Mouse (Mus musculus): ENCODE measurements around the gene Raph1. TPM values are rescaled to one million over a fixed set of nuclear protein-coding genes. Genes with fewer than 3 reads are reported as not detected.
A peak's percentile ranks its signal among the peaks of the same experiment; 100 is the strongest.

Gene Raph1
- polyA plus RNA-seq, 1 experiment = 22.2 TPM

GRCm38 (mm10) chr1:60588887-60589629 is 22.2 kb upstream of the Raph1 start:
- H3K27ac ChIP-seq (ENCODE audit: insufficient read depth, low read depth, low read length) = no peak overlapping the region
- H3K4me3 ChIP-seq (ENCODE audit: low read depth, low read length) = no peak overlapping the region
- H3K27me3 ChIP-seq (ENCODE audit: control insufficient read depth, insufficient read depth, low read length) = no peaks in the 10 kb centered on the region
- no peaks in the 10 kb centered on the region for H3K36me3 ChIP-seq (ENCODE audit: control insufficient read depth, insufficient read depth, low read length)
- no peaks in the 10 kb centered on the region for H3K4me1 ChIP-seq (ENCODE audit: control insufficient read depth, insufficient read depth, insufficient read length, low read length)
- WGBS = 71% methylated on average over 4 of the region's 4 CpGs
- TF ChIP-seq POLR2A (IDR thresholded peaks at IDR 0.05; ENCODE audit: low read depth, low read length) = no peak
- TF ChIP-seq CTCF (IDR thresholded peaks at IDR 0.05; ENCODE audit: extremely low read depth, insufficient read length, insufficient replicate concordance, low read depth, low read length) = no peak

- 98% methylated on average over 8 of the region's 8 CpGs for WGBS
- no peak overlapping the region for H3K4me3 ChIP-seq (ENCODE audit: low read depth, low read length)
- no peaks in the 10 kb centered on the region for H3K36me3 ChIP-seq (ENCODE audit: control insufficient read depth, insufficient read depth, low read length)
- H3K4me1 ChIP-seq (ENCODE audit: control insufficient read depth, insufficient read depth, insufficient read length, low read length) = peaks cover 5% of the 10 kb centered on the region; the same call in 1 of the 2 replicates
- no peaks in the 10 kb centered on the region for H3K27me3 ChIP-seq (ENCODE audit: control insufficient read depth, insufficient read depth, low read length)
- TF ChIP-seq POLR2A (IDR thresholded peaks at IDR 0.05; ENCODE audit: low read depth, low read length) = no peak
- TF ChIP-seq CTCF (IDR thresholded peaks at IDR 0.05; ENCODE audit: extremely low read depth, insufficient read length, insufficient replicate concordance, low read depth, low read length) = no peak
- H3K27ac ChIP-seq (ENCODE audit: insufficient read depth, low read depth, low read length) = no peak overlapping the region
These were observed 14.1 kb upstream of the Raph1 start for GRCm38 (mm10) chr1:60580990-60581389.

GRCm38 (mm10) chr1:60579886-60580285 is 13.0 kb upstream of the Raph1 start:
- H3K27me3 ChIP-seq (ENCODE audit: control insufficient read depth, insufficient read depth, low read length) = no peaks in the 10 kb centered on the region
- H3K4me3 ChIP-seq (ENCODE audit: low read depth, low read length) = no peak overlapping the region; the same call in 1 of the 2 replicates
- peak overlapping the region; percentile 98 for H3K27ac ChIP-seq (ENCODE audit: insufficient read depth, low read depth, low read length)
- H3K36me3 ChIP-seq (ENCODE audit: control insufficient read depth, insufficient read depth, low read length) = no peaks in the 10 kb centered on the region
- TF ChIP-seq CTCF (IDR thresholded peaks at IDR 0.05; ENCODE audit: extremely low read depth, insufficient read length, insufficient replicate concordance, low read depth, low read length) (no peak), POLR2A (IDR thresholded peaks at IDR 0.05; ENCODE audit: low read depth, low read length) (no peak)
- WGBS = 20% methylated on average over 1 of the region's 1 CpGs
- H3K4me1 ChIP-seq (ENCODE audit: control insufficient read depth, insufficient read depth, insufficient read length, low read length) = peaks cover 5% of the 10 kb centered on the region; the same call in 1 of the 2 replicates

GRCm38 (mm10) chr1:60572699-60573098 is 5.8 kb upstream of the Raph1 start:
- H3K4me1 ChIP-seq (ENCODE audit: control insufficient read depth, insufficient read depth, insufficient read length, low read length) = peaks cover 5% of the 10 kb centered on the region; the same call in 1 of the 2 replicates
- H3K27me3 ChIP-seq (ENCODE audit: control insufficient read depth, insufficient read depth, low read length) = no peaks in the 10 kb centered on the region
- no peaks in the 10 kb centered on the region for H3K36me3 ChIP-seq (ENCODE audit: control insufficient read depth, insufficient read depth, low read length)
- no peak for TF ChIP-seq CTCF (IDR thresholded peaks at IDR 0.05; ENCODE audit: extremely low read depth, insufficient read length, insufficient replicate concordance, low read depth, low read length)
- 68% methylated on average over 3 of the region's 3 CpGs for WGBS
- no peak overlapping the region for H3K27ac ChIP-seq (ENCODE audit: insufficient read depth, low read depth, low read length)
- no peak overlapping the region for H3K4me3 ChIP-seq (ENCODE audit: low read depth, low read length)

GRCm38 (mm10) chr1:60569741-60570140 is 2.8 kb upstream of the Raph1 start:
- H3K27ac ChIP-seq (ENCODE audit: insufficient read depth, low read depth, low read length) = no peak overlapping the region
- no peaks in the 10 kb centered on the region for H3K36me3 ChIP-seq (ENCODE audit: control insufficient read depth, insufficient read depth, low read length)
- H3K4me1 ChIP-seq (ENCODE audit: control insufficient read depth, insufficient read depth, insufficient read length, low read length) = peaks cover 5% of the 10 kb centered on the region; the same call in 1 of the 2 replicates
- no peak for TF ChIP-seq CTCF (IDR thresholded peaks at IDR 0.05; ENCODE audit: extremely low read depth, insufficient read length, insufficient replicate concordance, low read depth, low read length)
- TF ChIP-seq POLR2A (IDR thresholded peaks at IDR 0.05; ENCODE audit: low read depth, low read length) = no peak
- 92% methylated on average over 7 of the region's 7 CpGs for WGBS
- no peak overlapping the region for H3K4me3 ChIP-seq (ENCODE audit: low read depth, low read length)
- H3K27me3 ChIP-seq (ENCODE audit: control insufficient read depth, insufficient read depth, low read length) = no peaks in the 10 kb centered on the region

GRCm38 (mm10) chr1:60569210-60569609 is 2.3 kb upstream of the Raph1 start:
- H3K4me1 ChIP-seq (ENCODE audit: control insufficient read depth, insufficient read depth, insufficient read length, low read length) = peaks cover 5% of the 10 kb centered on the region; the same call in 1 of the 2 replicates
- TF ChIP-seq POLR2A (IDR thresholded peaks at IDR 0.05; ENCODE audit: low read depth, low read length) (no peak), CTCF (IDR thresholded peaks at IDR 0.05; ENCODE audit: extremely low read depth, insufficient read length, insufficient replicate concordance, low read depth, low read length) (no peak)
- no peaks in the 10 kb centered on the region for H3K36me3 ChIP-seq (ENCODE audit: control insufficient read depth, insufficient read depth, low read length)
- peak overlapping the region; percentile 13; the same call in 1 of the 2 replicates for H3K4me3 ChIP-seq (ENCODE audit: low read depth, low read length)
- WGBS = 60% methylated on average over 5 of the region's 5 CpGs
- H3K27ac ChIP-seq (ENCODE audit: insufficient read depth, low read depth, low read length) = no peak overlapping the region
- no peaks in the 10 kb centered on the region for H3K27me3 ChIP-seq (ENCODE audit: control insufficient read depth, insufficient read depth, low read length)

- Histone ChIP-seq H3K4me1 (ENCODE audit: control insufficient read depth, insufficient read depth, insufficient read length, low read length) (0 out of 2 replicates have a peak, but pooled peaks cover 2% of the 10 kb centered on the region), H3K27ac (ENCODE audit: insufficient read depth, low read depth, low read length) (peak overlapping the region; percentile 82), H3K4me3 (ENCODE audit: low read depth, low read length) (peak overlapping the region; percentile 92), H3K27me3 (ENCODE audit: control insufficient read depth, insufficient read depth, low read length) (no peaks in the 10 kb centered on the region), H3K36me3 (ENCODE audit: control insufficient read depth, insufficient read depth, low read length) (no peaks in the 10 kb centered on the region)
- WGBS = 11% methylated on average over 5 of the region's 5 CpGs
- TF ChIP-seq POLR2A (IDR thresholded peaks at IDR 0.05; ENCODE audit: low read depth, low read length) (no peak), CTCF (IDR thresholded peaks at IDR 0.05; ENCODE audit: extremely low read depth, insufficient read length, insufficient replicate concordance, low read depth, low read length) (no peak)
These were observed 417 bp upstream of the Raph1 start for GRCm38 (mm10) chr1:60567321-60567720.

Data from small intestine, adult 2 months (tissue).